Mouse (Mus musculus) forebrain, embryonic 12.5 days (tissue): ENCODE data around the gene Zfyve26. TPM values are rescaled to one million over a fixed set of nuclear protein-coding genes. Genes with fewer than 3 reads are reported as not detected.
"Not testable (repeated sequence)": the region's sequence is repeated elsewhere in the genome, so short reads cannot be mapped to it uniquely, and the experiment has no call there.

Experiments used
- ATAC-seq: fragments of 200-750 bp; cut with Nextera tagmentation; 2 replicates; pipeline ENCODE4 v1.8.0; 2017; ENCODE audit warnings: moderate TSS enrichment; ENCODE audit not compliant: low FRiP score
- H3K27ac ChIP-seq: fragments of 300-500 bp; sonication (generic); 2 replicates; pipeline ENCODE4 v1.5.1; 2016; ENCODE audit warnings: mild to moderate bottlenecking
- H3K27me3 ChIP-seq: fragments of 300-500 bp; sonication (generic); 2 replicates; pipeline ENCODE4 v1.6.1; 2016; ENCODE audit warnings: mild to moderate bottlenecking
- H3K36me3 ChIP-seq: fragments of 300-500 bp; sonication (generic); replicated peaks from 2 replicates; pipeline ENCODE4 v1.6.1; 2016; ENCODE audit warnings: mild to moderate bottlenecking
- H3K4me1 ChIP-seq: fragments of 300-500 bp; sonication (generic); 2 replicates; pipeline ENCODE4 v1.6.1; 2016
- H3K4me2 ChIP-seq: fragments of 300-500 bp; sonication (generic); 2 replicates; pipeline ENCODE4 v1.6.1; 2016; ENCODE audit warnings: mild to moderate bottlenecking, moderate library complexity
- H3K4me3 ChIP-seq: fragments of 300-500 bp; sonication (generic); replicated peaks from 2 replicates; pipeline ENCODE4 v1.5.1; 2016; ENCODE audit warnings: mild to moderate bottlenecking
- H3K9ac ChIP-seq: fragments of 300-500 bp; sonication (generic); 2 replicates; pipeline ENCODE4 v1.6.1; 2016; ENCODE audit warnings: mild to moderate bottlenecking
- H3K9me3 ChIP-seq: fragments of 300-500 bp; sonication (generic); 2 replicates; pipeline ENCODE4 v1.6.1; 2016
- WGBS: fragments of 180-500 bp; shearing (Covaris S2); methylation state at CpG from one replicate; pipeline ENCODE4 v1.1.7; 2016; 5-methylcytosine and 5-hydroxymethylcytosine counted together
- polyA plus RNA-seq: library from polyadenylated mRNA; unstranded; fragments of >200 nt; fragmentation: Nextera tagmentation; extraction: Ambion mirVana; gene quantifications from 2 replicates; pipeline ENCODE4 v1.2.1, GENCODE M21; 2016

The Zfyve26 gene
- 13.4 and 15.2 TPM in 2 replicates for polyA plus RNA-seq

GRCm38 (mm10) chr12:79296126-79296816 is at the start of gene Zfyve26:
Gene Zfyve26 (minus strand): TSS chr12:79296304.
- H3K4me2 ChIP-seq = peak within 1 kb of the TSS; percentile 72
- peak within 1 kb of the TSS; percentile 60 for H3K27ac ChIP-seq
- WGBS = under 1% methylated on average over 29 of the region's 29 CpGs

DNA sequence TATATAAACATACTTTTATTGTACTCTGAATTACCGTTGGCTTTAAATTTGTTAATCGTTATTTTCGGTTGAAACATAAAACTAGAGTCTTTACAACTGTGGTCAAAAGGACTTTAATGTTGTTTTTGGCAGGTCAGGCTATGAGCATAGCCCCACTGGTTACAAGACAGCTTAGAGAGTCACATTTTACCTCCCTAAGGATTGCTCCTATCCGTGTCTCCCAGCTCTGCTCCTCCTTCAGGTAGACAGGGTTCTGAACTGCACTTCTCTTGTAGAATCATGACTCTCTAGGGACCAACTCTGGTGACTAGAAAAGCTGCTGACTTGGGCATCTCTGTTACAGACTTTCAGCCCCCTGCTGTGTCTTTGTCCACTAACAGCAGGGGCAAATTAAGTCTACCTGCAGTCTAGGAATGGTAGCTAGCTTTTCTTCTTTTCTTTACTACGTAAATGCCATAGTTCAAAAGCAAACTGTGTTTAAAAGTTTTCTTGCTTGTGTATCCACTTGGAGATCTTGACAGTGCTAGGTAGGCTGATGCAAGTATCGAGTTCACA is 45.3 kb upstream of the Zfyve26 start:
- Histone ChIP-seq H3K4me2 (no peak overlapping the region), H3K27ac (no peak overlapping the region), H3K36me3 (no peaks in the 10 kb centered on the region), H3K4me3 (no peak overlapping the region), H3K4me1 (no peaks in the 10 kb centered on the region), H3K27me3 (no peaks in the 10 kb centered on the region), H3K9me3 (no peaks in the 10 kb centered on the region), H3K9ac (no peak overlapping the region)
- ATAC-seq = no peak
- WGBS = 50% methylated on average over 6 of the region's 6 CpGs

More at GRCm38 (mm10) chr12:79296126-79296816, at the start of gene Zfyve26:
- peak within 1 kb of the TSS; percentile 63 for H3K9ac ChIP-seq
- H3K36me3 ChIP-seq = peaks cover 5% of the 10 kb centered on the region; the same call in 1 of the 2 replicates
- H3K9me3 ChIP-seq = no peaks in the 10 kb centered on the region
- H3K27me3 ChIP-seq = no peaks in the 10 kb centered on the region
- ATAC-seq = peak; percentile 97
- H3K4me3 ChIP-seq = peak within 1 kb of the TSS; percentile 63
- H3K4me1 ChIP-seq = peaks cover 13% of the 10 kb centered on the region

DNA sequence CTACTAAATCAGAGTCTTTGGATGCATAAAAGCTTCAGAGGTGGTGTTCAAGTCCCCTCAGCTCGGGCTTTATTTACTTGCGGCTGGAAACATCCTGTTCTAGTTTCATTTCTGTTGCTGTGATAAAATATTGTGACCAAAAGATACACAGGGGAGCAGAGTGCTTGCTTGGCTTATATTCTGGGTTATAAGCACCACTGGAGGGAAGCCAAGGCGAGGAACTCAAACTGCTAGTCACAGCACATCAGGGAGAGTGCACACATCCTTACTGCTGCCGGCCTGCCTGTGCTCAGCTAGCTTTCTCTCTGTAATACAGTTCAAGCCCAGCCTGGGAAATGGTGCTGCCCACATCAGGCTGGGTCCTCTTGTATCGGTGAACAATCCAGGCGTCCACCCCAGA is 44.4 kb upstream of the Zfyve26 start:
- Histone ChIP-seq H3K4me3 (no peak overlapping the region), H3K4me2 (no peak overlapping the region), H3K9me3 (no peaks in the 10 kb centered on the region), H3K27me3 (no peaks in the 10 kb centered on the region), H3K36me3 (no peaks in the 10 kb centered on the region), H3K9ac (no peak overlapping the region), H3K27ac (no peak overlapping the region), H3K4me1 (no peaks in the 10 kb centered on the region)
- no peak for ATAC-seq
- WGBS = 80% methylated on average over 6 of the region's 6 CpGs

DNA sequence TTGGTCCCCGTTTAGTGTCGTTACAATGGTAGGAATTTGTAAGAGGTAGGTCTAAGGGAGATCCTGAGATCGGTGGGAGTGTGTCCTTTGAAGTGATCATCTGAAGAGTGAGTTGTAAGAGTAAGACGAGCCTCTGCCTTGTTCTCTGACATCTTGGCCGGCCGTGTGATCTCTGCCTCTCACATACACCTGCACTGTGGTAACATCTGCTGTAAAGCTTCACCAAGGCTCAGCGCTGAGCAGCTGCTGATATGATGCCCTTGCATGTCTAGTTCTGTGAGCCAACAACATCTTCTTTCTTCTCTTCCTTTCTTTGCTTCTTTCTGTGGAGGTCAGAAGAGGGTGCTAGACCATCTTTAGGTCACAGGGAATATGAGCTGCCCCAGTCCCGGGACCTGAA is 42.7 kb upstream of the Zfyve26 start:
- no peak overlapping the region for H3K9ac ChIP-seq
- ATAC-seq = no peak
- WGBS = 91% methylated on average over 8 of the region's 8 CpGs
- no peak overlapping the region for H3K27ac ChIP-seq
- H3K4me1 ChIP-seq = no peaks in the 10 kb centered on the region
- 0 out of 2 replicates have a peak, but pooled peaks cover 5% of the 10 kb centered on the region for H3K9me3 ChIP-seq
- no peak overlapping the region for H3K4me3 ChIP-seq
- no peak overlapping the region for H3K4me2 ChIP-seq
- peaks cover 12% of the 10 kb centered on the region for H3K36me3 ChIP-seq
- no peaks in the 10 kb centered on the region for H3K27me3 ChIP-seq

- ATAC-seq = no peak
- no peaks in the 10 kb centered on the region for H3K27me3 ChIP-seq
- no peak overlapping the region for H3K9ac ChIP-seq
- H3K27ac ChIP-seq = no peak overlapping the region
- no peaks in the 10 kb centered on the region for H3K4me1 ChIP-seq
- no peak overlapping the region for H3K4me3 ChIP-seq
- H3K4me2 ChIP-seq = no peak overlapping the region
- H3K36me3 ChIP-seq = peaks cover 13% of the 10 kb centered on the region
- H3K9me3 ChIP-seq = 0 out of 2 replicates have a peak, but pooled peaks cover 5% of the 10 kb centered on the region
- WGBS = 83% methylated on average over 4 of the region's 4 CpGs
These were observed 35.6 kb upstream of the Zfyve26 start for GRCm38 (mm10) chr12:79331722-79332121.

DNA sequence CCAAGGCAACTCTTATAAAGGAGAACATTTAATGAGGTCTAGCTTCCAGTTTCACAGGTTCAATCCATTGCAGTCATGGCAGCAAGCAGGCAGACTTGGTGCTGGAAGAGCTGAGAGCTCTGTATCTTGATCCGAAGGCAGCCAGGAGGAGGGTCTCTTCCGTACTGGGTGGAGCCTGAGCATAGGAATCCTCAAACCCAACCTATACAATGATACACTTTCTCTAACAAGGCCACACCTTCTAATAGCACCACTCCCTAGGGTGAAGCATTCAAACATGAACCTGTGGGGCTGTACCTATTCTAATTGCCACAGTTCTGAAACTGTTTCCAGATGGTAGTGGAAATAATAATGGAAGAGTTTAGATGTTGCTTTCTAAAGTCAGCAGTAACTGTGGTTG is 34.5 kb upstream of the Zfyve26 start:
- Histone ChIP-seq H3K9ac (no peak overlapping the region), H3K36me3 (peaks cover 13% of the 10 kb centered on the region), H3K9me3 (0 out of 2 replicates have a peak, but pooled peaks cover 5% of the 10 kb centered on the region), H3K27me3 (no peaks in the 10 kb centered on the region), H3K4me3 (no peak overlapping the region), H3K4me2 (no peak overlapping the region), H3K27ac (no peak overlapping the region), H3K4me1 (no peaks in the 10 kb centered on the region)
- 81% methylated on average over 2 of the region's 2 CpGs for WGBS
- no peak for ATAC-seq

GRCm38 (mm10) chr12:79327868-79328267 is 31.8 kb upstream of the Zfyve26 start:
- Histone ChIP-seq H3K4me1 (no peaks in the 10 kb centered on the region), H3K36me3 (no peaks in the 10 kb centered on the region), H3K27me3 (no peaks in the 10 kb centered on the region), H3K9ac (no peak overlapping the region), H3K4me3 (no peak overlapping the region), H3K9me3 (no peaks in the 10 kb centered on the region), H3K27ac (no peak overlapping the region), H3K4me2 (no peak overlapping the region)
- 89% methylated on average over 2 of the region's 2 CpGs for WGBS
- ATAC-seq = no peak

DNA sequence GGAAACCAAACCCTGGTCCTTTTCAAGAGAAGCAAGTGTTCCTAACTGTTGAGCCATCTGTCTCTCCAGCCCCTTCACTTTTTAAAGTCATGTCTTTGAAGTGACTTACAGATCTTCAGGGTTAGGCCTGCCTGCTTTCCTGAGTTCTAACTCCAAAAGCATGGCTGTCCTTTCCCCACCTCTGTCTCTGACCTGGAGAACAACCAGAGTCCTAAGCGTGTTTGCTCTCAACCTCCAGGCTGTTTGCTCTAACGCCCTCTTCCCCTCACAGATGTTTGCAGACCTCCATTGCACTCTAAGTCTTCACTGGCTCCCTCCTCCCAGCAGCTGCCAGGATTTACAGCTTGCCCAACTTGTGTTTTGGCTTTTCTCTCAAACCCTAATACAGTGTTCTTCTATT is 30.6 kb upstream of the Zfyve26 start:
- Histone ChIP-seq H3K27me3 (no peaks in the 10 kb centered on the region), H3K9ac (no peak overlapping the region), H3K36me3 (no peaks in the 10 kb centered on the region), H3K4me3 (no peak overlapping the region), H3K27ac (no peak overlapping the region), H3K4me2 (no peak overlapping the region), H3K4me1 (no peaks in the 10 kb centered on the region), H3K9me3 (no peaks in the 10 kb centered on the region)
- WGBS = 78% methylated on average over 2 of the region's 2 CpGs
- ATAC-seq = no peak

DNA sequence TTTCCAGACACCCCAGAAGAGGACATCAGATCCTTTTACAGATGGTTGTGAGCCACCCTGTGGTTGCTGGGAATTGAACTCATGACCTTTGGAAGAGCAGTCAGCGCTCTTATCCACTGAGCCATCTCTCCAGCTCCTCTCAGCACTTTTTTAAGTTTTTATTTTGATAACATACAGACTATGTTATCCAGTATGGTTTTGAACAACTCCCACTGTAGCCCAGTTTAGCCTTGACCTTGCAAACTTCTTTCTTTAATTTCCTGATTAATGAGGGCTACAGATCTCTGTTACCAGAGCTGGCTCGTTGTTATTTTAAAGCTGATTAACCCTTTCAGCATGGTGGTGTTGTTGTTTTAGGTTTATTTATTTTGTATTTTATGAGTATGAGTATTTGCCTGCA is 30.1 kb upstream of the Zfyve26 start:
- H3K36me3 ChIP-seq = no peaks in the 10 kb centered on the region
- H3K9me3 ChIP-seq = no peaks in the 10 kb centered on the region
- no peak overlapping the region for H3K27ac ChIP-seq
- H3K9ac ChIP-seq = no peak overlapping the region
- no peaks in the 10 kb centered on the region for H3K27me3 ChIP-seq
- no peaks in the 10 kb centered on the region for H3K4me1 ChIP-seq
- H3K4me2 ChIP-seq = no peak overlapping the region
- ATAC-seq = no peak
- H3K4me3 ChIP-seq = no peak overlapping the region
- WGBS = 69% methylated on average over 2 of the region's 2 CpGs

DNA sequence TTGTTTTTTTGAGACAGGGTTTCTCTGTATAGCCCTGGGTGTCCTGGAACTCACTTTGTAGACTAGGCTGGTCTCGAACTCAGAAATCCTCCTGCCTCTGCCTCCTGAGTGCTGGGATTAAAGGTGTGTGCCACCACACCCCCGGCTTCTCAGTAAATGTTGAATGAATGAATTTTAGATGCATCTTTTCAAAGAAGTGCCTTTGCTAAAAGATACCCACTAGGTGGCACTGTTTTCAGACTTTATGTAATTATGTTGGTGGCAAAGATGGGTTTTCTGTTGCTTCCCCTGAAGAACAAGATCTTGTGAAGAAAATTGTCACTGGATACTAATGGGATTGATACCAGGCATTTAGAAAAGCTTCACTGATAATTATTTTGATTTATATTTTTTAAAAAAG is 26.4 kb upstream of the Zfyve26 start:
- not testable (repeated sequence) for H3K9me3 ChIP-seq, H3K4me3 ChIP-seq, H3K27ac ChIP-seq, H3K36me3 ChIP-seq, H3K9ac ChIP-seq, H3K27me3 ChIP-seq, H3K4me2 ChIP-seq, H3K4me1 ChIP-seq, ATAC-seq
- 80% methylated on average over 2 of the region's 2 CpGs for whole genome bisulfite sequencing

DNA sequence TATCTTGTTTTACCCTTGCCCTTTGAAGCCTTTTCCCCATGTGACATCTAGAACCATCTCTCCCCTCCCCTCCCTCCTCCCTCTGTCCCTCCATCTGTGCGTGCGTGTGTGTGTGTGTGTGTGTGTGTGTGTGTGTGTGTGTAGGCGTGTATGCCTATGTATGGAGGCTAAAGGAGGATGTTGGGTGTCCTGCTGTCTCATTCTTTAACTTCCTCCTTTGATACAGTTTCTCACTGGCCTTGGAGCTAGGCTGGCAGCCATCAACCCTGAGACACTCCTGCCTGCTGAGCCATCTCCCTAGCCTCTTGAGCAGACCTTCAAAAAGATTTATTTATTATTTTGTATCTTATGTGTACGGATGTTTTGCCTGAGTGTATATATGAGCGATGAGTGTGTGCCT is 24.8 kb upstream of the Zfyve26 start:
- H3K4me2 ChIP-seq = no peak overlapping the region
- no peak overlapping the region for H3K27ac ChIP-seq
- ATAC-seq = no peak
- H3K27me3 ChIP-seq = no peaks in the 10 kb centered on the region
- H3K4me1 ChIP-seq = 0 out of 2 replicates have a peak, but pooled peaks cover 2% of the 10 kb centered on the region
- no peak overlapping the region for H3K9ac ChIP-seq
- no peaks in the 10 kb centered on the region for H3K36me3 ChIP-seq
- no peaks in the 10 kb centered on the region for H3K9me3 ChIP-seq
- H3K4me3 ChIP-seq = no peak overlapping the region
- WGBS = 89% methylated on average over 5 of the region's 5 CpGs

DNA sequence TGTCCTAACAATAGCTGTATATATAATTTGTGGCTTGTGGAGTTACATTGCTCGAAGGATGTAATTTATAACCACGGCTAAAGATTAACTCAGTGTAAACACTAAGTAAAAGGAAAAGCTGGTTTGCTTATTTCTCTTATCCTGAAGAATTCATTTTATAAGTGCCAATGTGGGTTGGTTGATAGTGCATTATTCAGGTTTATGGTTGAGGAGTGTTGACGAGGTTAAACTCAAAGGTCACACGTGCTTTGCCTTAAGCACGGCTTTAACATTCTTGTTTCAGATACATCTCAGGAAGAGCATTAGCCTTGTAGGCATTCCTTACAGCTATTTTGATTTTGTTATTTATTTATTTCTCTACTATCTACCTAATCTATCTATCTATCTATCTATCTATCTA is 21.2 kb upstream of the Zfyve26 start:
- ATAC-seq = no peak
- Histone ChIP-seq H3K9me3 (no peaks in the 10 kb centered on the region), H3K36me3 (peaks cover 3% of the 10 kb centered on the region; the same call in 1 of the 2 replicates), H3K27ac (no peak overlapping the region), H3K4me2 (no peak overlapping the region), H3K9ac (no peak overlapping the region), H3K4me3 (no peak overlapping the region), H3K27me3 (no peaks in the 10 kb centered on the region), H3K4me1 (0 out of 2 replicates have a peak, but pooled peaks cover 2% of the 10 kb centered on the region)
- 95% methylated on average over 5 of the region's 5 CpGs for WGBS

DNA sequence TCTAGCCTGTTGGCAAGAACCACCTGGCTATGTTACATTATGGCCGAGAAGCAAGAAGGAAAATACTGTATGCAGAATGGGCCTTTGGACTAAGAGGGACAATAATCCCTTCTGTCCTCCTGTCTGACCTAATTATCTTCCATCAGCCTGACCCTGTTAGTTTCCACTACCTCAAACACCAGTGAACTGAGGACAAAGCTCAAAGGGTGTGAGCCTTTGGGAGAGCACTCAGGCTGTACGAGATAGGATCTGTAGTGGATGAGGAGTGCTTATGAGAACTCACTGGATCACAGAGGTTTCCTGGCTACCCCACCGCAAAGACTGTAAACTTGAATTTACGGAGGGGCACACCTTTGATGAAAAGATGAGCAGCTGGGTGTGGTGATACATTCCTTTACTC is 17.6 kb upstream of the Zfyve26 start:
- Histone ChIP-seq H3K27ac (no peak overlapping the region), H3K9ac (no peak overlapping the region), H3K4me3 (no peak overlapping the region), H3K4me1 (no peaks in the 10 kb centered on the region), H3K4me2 (no peak overlapping the region), H3K27me3 (no peaks in the 10 kb centered on the region), H3K9me3 (no peaks in the 10 kb centered on the region), H3K36me3 (peaks cover 3% of the 10 kb centered on the region; the same call in 1 of the 2 replicates)
- WGBS = 84% methylated on average over 4 of the region's 4 CpGs
- no peak for ATAC-seq
